Mouse (Mus musculus): Measurements from ENCODE around the gene Ptch2.

Gene Ptch2

DNA sequence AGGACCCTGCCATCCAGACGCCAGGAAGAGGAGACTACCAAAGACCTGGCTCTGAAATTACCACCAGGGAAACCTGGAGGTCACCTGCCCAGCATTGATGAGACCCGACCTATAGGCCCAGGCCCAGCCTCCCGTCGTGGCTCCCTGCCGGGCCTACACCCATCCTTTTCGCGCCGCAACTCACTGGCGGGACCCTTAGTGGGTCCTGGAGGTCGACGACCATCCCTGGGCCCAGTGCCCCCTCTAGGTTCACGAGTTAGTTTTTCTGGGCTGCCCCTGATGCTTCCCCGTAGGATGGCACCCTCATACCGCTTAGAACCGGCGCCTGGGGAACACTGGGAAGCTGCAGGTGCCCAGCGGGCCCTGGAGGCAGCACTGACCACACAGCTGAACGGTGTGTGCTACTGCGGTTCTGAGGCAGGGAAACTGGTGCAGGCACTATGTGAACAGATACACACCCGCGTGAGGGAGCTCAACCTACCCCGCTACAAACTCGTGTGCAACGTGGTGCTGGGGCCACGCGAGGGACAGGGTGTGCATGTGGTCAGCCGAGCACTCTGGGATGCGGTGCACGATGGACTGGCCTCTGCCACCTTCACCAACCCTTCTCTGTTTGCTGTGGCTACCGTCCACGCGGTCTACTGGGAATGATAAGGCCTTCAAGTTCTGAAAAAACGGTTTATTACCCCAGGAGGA, 32.3 kb downstream of the Ptch2 start:
- no peak for DNase-seq (ENCODE audit: low spot score in 2 of 2)

- no peak for DNase-seq (ENCODE audit: low spot score in 2 of 2)
These were observed 34.9 kb downstream of the Ptch2 start for GRCm38 (mm10) chr4:117130790-117131189.

DNA sequence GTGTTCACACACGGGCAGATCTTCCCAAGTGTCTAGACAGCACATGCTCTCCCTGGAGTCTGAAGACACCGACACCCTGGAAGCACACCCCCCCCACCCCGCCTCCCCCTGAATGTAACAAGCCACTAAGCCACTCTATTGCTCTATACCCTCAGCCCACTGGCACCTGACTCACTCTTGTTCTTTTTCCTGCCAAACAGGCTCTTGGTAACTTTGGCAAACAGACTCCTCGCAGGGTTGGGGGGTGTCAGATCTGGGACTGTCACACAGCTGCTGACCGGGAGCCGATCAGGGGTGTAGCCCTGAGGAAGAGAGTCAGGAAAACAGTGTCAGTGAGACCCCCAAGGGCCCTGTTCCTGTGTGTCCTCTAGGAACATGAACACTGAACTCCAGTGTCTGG, 35.3 kb downstream of the Ptch2 start:
- DNase-seq (ENCODE audit: low spot score in 2 of 2) = no peak

DNA sequence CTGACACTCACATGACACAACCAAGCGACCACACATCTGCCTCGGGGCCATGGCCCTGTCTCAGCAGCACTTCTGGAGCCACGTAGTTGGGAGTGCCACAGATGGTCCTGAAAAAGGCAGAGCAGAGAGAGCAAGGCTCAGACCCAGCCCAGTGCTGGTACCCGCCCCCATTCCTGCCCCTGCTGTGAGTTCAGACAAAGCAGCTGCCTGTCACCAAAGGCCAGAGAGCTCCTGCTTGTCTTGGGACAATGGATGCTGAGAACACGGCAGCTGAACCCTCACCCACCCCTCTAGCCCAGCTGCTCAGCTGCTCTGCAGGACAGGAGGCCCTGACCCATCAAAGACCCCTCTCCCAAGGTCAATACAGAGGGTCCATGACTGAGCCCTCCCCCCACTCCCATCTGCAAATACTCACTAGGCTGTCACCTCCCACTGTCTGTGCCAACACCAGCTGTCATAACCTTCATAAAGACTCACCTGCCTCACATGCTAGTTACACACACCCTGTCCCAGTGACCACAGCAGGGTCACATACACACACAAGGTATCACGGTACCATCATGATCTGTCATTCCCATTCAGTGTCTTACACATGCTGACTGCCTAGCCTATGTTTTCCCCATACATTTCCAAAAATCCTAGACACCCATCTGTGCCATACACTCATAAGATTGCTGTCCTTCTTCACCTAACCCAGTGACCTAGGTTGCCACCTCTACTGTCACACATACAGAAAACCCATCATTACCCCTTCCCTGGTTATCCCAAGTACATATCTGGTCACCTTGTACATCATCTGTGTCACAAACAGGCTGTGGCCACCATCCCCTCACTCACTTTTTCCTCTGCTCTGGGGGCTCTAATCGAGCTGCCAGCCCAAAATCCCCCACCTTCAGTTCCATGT, 36.3 kb downstream of the Ptch2 start:
- DNase-seq (ENCODE audit: low spot score in 2 of 2) = no peak

GRCm38 (mm10) chr4:117132794-117133143, 36.9 kb downstream of the Ptch2 start:
- DNase-seq (ENCODE audit: low spot score in 2 of 2) = no peak

- no peak for DNase-seq (ENCODE audit: low spot score in 2 of 2)
These were observed 37.5 kb downstream of the Ptch2 start for GRCm38 (mm10) chr4:117133366-117133796.

GRCm38 (mm10) chr4:117133817-117134600, 38.1 kb downstream of the Ptch2 start, which contains the start of gene Plk3:
Plk3 (minus strand) TSS chr4:117133963.
- DNase-seq (ENCODE audit: low spot score in 2 of 2) = peak; percentile 92 to 96

GRCm38 (mm10) chr4:117134601-117134995, 38.7 kb downstream of the Ptch2 start:
- DNase-seq (ENCODE audit: low spot score in 2 of 2) = no peak

GRCm38 (mm10) chr4:117136034-117136433, 40.2 kb downstream of the Ptch2 start:
- DNase-seq (ENCODE audit: low spot score in 2 of 2) = no peak

DNA sequence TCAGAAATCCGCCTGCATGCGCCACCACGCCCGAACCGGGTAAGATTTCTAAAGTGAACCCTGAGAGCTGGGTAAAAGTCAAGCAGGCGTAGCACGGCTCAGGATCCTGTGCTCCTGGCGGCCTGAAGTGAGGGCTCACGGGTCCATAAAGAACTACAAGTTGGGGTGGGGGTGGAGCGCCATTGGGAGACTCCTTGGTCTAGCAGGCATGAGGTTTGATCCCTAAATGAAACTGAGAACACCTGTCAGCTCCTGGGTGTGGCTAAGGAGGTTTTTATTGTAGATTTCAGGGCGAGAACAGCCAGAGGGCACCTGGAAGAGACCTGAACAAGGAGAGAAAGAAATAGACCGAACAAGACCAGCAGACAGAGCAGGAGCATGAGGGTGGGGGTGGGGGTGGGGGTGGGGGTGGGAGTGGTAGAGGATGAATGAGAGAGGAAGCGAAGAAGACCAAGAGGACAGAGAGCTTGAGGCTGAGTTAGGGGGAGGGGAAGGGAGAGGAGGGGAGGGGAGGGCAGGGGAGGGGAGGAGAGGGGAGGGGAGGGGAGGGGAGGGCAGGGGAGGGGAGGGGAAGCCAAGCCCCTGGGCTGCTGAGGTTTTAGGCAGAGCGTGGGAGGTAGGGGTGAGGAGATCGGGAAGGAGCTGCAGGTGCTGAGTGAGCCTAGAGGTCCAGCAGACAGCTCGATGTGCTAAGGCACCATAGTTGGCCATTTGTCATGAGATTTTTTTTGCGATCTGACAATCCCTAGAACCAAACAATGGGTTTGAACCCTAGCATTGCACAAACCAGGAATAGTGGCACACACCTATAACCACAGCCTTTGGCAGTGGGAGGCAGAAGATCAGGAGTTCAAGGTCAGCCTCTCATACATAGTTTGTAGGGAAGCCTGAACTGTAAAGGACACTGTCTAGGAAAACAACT, 42.7 kb downstream of the Ptch2 start:
- no peak for DNase-seq (ENCODE audit: low spot score in 2 of 2)

- DNase-seq (ENCODE audit: low spot score in 2 of 2) = no peak
These were observed 43.3 kb downstream of the Ptch2 start for GRCm38 (mm10) chr4:117139217-117139612.

DNA sequence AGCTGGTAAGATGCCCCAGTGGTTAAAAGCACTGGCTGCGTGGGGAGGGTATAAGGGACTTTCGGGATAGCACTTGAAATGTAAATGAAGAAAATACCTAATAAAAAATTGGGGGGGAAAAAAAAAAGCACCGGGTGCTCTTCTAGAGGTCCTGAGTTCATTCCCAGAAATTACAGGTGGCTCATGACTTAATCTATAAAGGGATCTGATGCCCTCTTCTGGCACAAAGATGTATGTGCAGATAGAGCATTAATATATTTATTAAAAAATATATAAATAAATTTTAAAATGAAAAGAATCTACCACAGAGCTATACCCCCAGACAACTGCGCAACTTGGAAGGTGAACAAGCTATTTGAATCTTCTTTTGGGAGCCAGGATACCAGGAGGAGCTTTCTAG, 44.7 kb downstream of the Ptch2 start:
- no peak for DNase-seq (ENCODE audit: low spot score in 2 of 2)

- no peak for DNase-seq (ENCODE audit: low spot score in 2 of 2)
These were observed 47.1 kb downstream of the Ptch2 start for GRCm38 (mm10) chr4:117143023-117143422.

- DNase-seq (ENCODE audit: low spot score in 2 of 2) = no peak
These were observed 49.4 kb downstream of the Ptch2 start for GRCm38 (mm10) chr4:117145248-117145647.

- DNase-seq (ENCODE audit: low spot score in 2 of 2) = peak; percentile 76 to 90
These were observed 50.3 kb downstream of the Ptch2 start for GRCm38 (mm10) chr4:117146176-117146575.

DNA sequence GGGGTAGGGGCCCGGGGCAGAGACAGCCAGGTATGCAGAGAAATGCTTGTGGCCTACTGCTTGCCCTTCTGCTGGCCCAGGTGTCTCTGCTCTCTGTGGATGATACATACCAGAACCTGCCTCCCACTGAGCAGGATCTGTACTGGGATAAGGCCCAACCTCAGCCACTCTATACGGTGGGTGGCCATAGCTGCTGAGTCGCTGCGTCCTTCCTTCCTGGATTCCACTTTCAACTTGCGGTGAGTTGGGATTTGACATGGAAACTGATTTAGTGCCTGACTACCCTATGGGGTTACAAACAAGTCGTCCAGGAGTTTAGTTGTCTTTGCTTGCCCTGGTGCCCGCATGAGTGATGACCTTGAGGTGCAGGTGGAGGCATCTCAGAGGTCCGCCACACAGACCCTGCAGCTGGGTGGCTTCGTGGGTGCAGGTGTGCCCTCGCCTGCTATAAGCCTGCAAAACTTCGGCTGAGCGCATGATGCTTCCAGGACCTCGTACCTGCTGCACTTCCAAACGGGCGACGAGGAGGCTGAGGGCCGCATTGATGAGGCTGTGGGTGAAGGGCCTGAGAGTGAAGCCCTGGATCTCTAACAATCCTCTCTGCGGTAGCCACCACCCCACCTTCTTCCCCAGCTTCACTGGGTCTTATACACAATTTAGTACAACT, 52.3 kb downstream of the Ptch2 start:
- DNase-seq (ENCODE audit: low spot score in 2 of 2) = no peak

GRCm38 (mm10) chr4:117148815-117149214, 52.9 kb downstream of the Ptch2 start:
- DNase-seq (ENCODE audit: low spot score in 2 of 2) = no peak

- no peak for DNase-seq (ENCODE audit: low spot score in 2 of 2)
These were observed 53.7 kb downstream of the Ptch2 start for GRCm38 (mm10) chr4:117149291-117150211.

- no peak for DNase-seq (ENCODE audit: low spot score in 2 of 2)
These were observed 54.4 kb downstream of the Ptch2 start for GRCm38 (mm10) chr4:117150212-117150733.

Data from urinary bladder, postnatal 4 days (tissue).